Mouse (Mus musculus): ENCODE measurements at regions not wholly inside any gene's neighbourhood (a gene's known extent, or its start where the extent isn't known, plus 50 kb on each side); places are given as distances from the start of the nearest gene placed in this dataset.

GRCm38 (mm10) chr14:29877671-29878422 lies 90.3 kb upstream of the Selenok start:
- H3K4me2 ChIP-seq (replicated peaks), result 0 out of 2 replicates have a peak overlapping the region, but pooled peaks have one; percentile 2
- H3K9me3 ChIP-seq, result no peaks in the 10 kb centered on the region
- H3K36me3 ChIP-seq, result no peaks in the 10 kb centered on the region
- peak overlapping the region; percentile 71 for H3K27ac ChIP-seq
- ATAC-seq (ENCODE audit: insufficient number of reproducible peaks, insufficient read depth, low FRiP score, low TSS enrichment), result no peak
- H3K27me3 ChIP-seq, result no peaks in the 10 kb centered on the region
- no peak overlapping the region for H3K9ac ChIP-seq
- peaks cover 11% of the 10 kb centered on the region; the same call in 1 of the 2 replicates for H3K4me1 ChIP-seq
- whole genome bisulfite sequencing, result 50% methylated on average over 11 of the region's 11 CpGs
- H3K4me3 ChIP-seq, result no peak overlapping the region

GRCm38 (mm10) chr14:29878423-29878800 lies 89.7 kb upstream of the Selenok start:
- Histone ChIP-seq H3K36me3 (no peaks in the 10 kb centered on the region), H3K27ac (peak overlapping the region; percentile 71)
- WGBS, result 36% methylated on average over 7 of the region's 7 CpGs

GRCm38 (mm10) chr14:29879283-29879682 lies 88.8 kb upstream of the Selenok start:
- Histone ChIP-seq H3K9me3 (no peaks in the 10 kb centered on the region), H3K36me3 (no peaks in the 10 kb centered on the region), H3K4me3 (no peak overlapping the region), H3K4me2 (replicated peaks) (no peak overlapping the region), H3K9ac (no peak overlapping the region), H3K27ac (peak overlapping the region; percentile 71; the same call in 1 of the 2 replicates), H3K27me3 (no peaks in the 10 kb centered on the region), H3K4me1 (peaks cover 14% of the 10 kb centered on the region; the same call in 1 of the 2 replicates)
- 88% methylated on average over 3 of the region's 3 CpGs for WGBS
- no peak for ATAC-seq (ENCODE audit: insufficient number of reproducible peaks, insufficient read depth, low FRiP score, low TSS enrichment)

More at GRCm38 (mm10) chr14:29878423-29878800, 89.7 kb upstream of the Selenok start:
- peaks cover 14% of the 10 kb centered on the region; the same call in 1 of the 2 replicates for H3K4me1 ChIP-seq
- H3K9ac ChIP-seq, result no peak overlapping the region
- H3K27me3 ChIP-seq, result no peaks in the 10 kb centered on the region
- no peak overlapping the region for H3K4me3 ChIP-seq
- H3K4me2 ChIP-seq (replicated peaks), result no peak overlapping the region
- H3K9me3 ChIP-seq, result no peaks in the 10 kb centered on the region
- ATAC-seq (ENCODE audit: insufficient number of reproducible peaks, insufficient read depth, low FRiP score, low TSS enrichment), result no peak

- H3K36me3 ChIP-seq, result no peaks in the 10 kb centered on the region
- H3K9me3 ChIP-seq, result no peaks in the 10 kb centered on the region
- no peak for ATAC-seq (ENCODE audit: insufficient number of reproducible peaks, insufficient read depth, low FRiP score, low TSS enrichment)
- WGBS, result 52% methylated on average over 11 of the region's 11 CpGs
- no peak overlapping the region for H3K4me3 ChIP-seq
- H3K4me2 ChIP-seq (replicated peaks), result no peak overlapping the region
- peak overlapping the region; percentile 38; the same call in 1 of the 2 replicates for H3K27ac ChIP-seq
- H3K27me3 ChIP-seq, result no peaks in the 10 kb centered on the region
- no peak overlapping the region for H3K9ac ChIP-seq
- H3K4me1 ChIP-seq, result peaks cover 7% of the 10 kb centered on the region; the same call in 1 of the 2 replicates
These were observed 85.3 kb upstream of the Selenok start for GRCm38 (mm10) chr14:29882666-29883344.

GRCm38 (mm10) chr14:29895332-29895988 lies 72.6 kb upstream of the Selenok start:
- H3K9me3 ChIP-seq, result no peaks in the 10 kb centered on the region
- 82% methylated on average over 2 of the region's 2 CpGs for WGBS
- no peaks in the 10 kb centered on the region for H3K27me3 ChIP-seq
- H3K4me1 ChIP-seq, result 0 out of 2 replicates have a peak, but pooled peaks cover 6% of the 10 kb centered on the region
- no peak overlapping the region for H3K27ac ChIP-seq
- no peak overlapping the region for H3K4me3 ChIP-seq
- ATAC-seq (ENCODE audit: insufficient number of reproducible peaks, insufficient read depth, low FRiP score, low TSS enrichment), result peak; percentile 60; the same call in 1 of the 2 replicates
- H3K4me2 ChIP-seq (replicated peaks), result no peak overlapping the region
- H3K36me3 ChIP-seq, result no peaks in the 10 kb centered on the region
- no peak overlapping the region for H3K9ac ChIP-seq

- no peak for ATAC-seq (ENCODE audit: insufficient number of reproducible peaks, insufficient read depth, low FRiP score, low TSS enrichment)
- Histone ChIP-seq H3K4me2 (replicated peaks) (no peak overlapping the region), H3K4me1 (0 out of 2 replicates have a peak, but pooled peaks cover 6% of the 10 kb centered on the region), H3K9me3 (no peaks in the 10 kb centered on the region), H3K27me3 (no peaks in the 10 kb centered on the region), H3K27ac (no peak overlapping the region), H3K4me3 (no peak overlapping the region), H3K36me3 (no peaks in the 10 kb centered on the region), H3K9ac (no peak overlapping the region)
- 76% methylated on average over 6 of the region's 6 CpGs for WGBS
These were observed 72.0 kb upstream of the Selenok start for GRCm38 (mm10) chr14:29895989-29896675.

- no peak for ATAC-seq (ENCODE audit: insufficient number of reproducible peaks, insufficient read depth, low FRiP score, low TSS enrichment)
- H3K4me2 ChIP-seq (replicated peaks), result no peak overlapping the region
- H3K9ac ChIP-seq, result no peak overlapping the region
- no peak overlapping the region for H3K4me3 ChIP-seq
- H3K27ac ChIP-seq, result no peak overlapping the region
- no peaks in the 10 kb centered on the region for H3K36me3 ChIP-seq
- whole genome bisulfite sequencing, result 80% methylated on average over 6 of the region's 6 CpGs
- H3K9me3 ChIP-seq, result no peaks in the 10 kb centered on the region
- H3K4me1 ChIP-seq, result no peaks in the 10 kb centered on the region
- H3K27me3 ChIP-seq, result no peaks in the 10 kb centered on the region
These were observed 67.2 kb upstream of the Selenok start for GRCm38 (mm10) chr14:29900931-29901330.

GRCm38 (mm10) chr14:29903574-29903973 lies 64.5 kb upstream of the Selenok start:
- ATAC-seq (ENCODE audit: insufficient number of reproducible peaks, insufficient read depth, low FRiP score, low TSS enrichment), result no peak
- H3K9me3 ChIP-seq, result no peaks in the 10 kb centered on the region
- no peak overlapping the region for H3K4me3 ChIP-seq
- no peaks in the 10 kb centered on the region for H3K36me3 ChIP-seq
- no peak overlapping the region for H3K4me2 ChIP-seq (replicated peaks)
- no peaks in the 10 kb centered on the region for H3K27me3 ChIP-seq
- WGBS, result 56% methylated on average over 3 of the region's 3 CpGs
- H3K9ac ChIP-seq, result no peak overlapping the region
- H3K4me1 ChIP-seq, result no peaks in the 10 kb centered on the region
- H3K27ac ChIP-seq, result no peak overlapping the region

- no peak overlapping the region for H3K9ac ChIP-seq
- no peaks in the 10 kb centered on the region for H3K27me3 ChIP-seq
- no peaks in the 10 kb centered on the region for H3K4me1 ChIP-seq
- no peak overlapping the region for H3K27ac ChIP-seq
- no peak overlapping the region for H3K4me2 ChIP-seq (replicated peaks)
- no peak overlapping the region for H3K4me3 ChIP-seq
- no peak for ATAC-seq (ENCODE audit: insufficient number of reproducible peaks, insufficient read depth, low FRiP score, low TSS enrichment)
- 58% methylated on average over 6 of the region's 6 CpGs for WGBS
- no peaks in the 10 kb centered on the region for H3K36me3 ChIP-seq
- H3K9me3 ChIP-seq, result no peaks in the 10 kb centered on the region
These were observed 63.3 kb upstream of the Selenok start for GRCm38 (mm10) chr14:29904856-29905255.

GRCm38 (mm10) chr14:29909741-29910140 lies 58.4 kb upstream of the Selenok start:
- Histone ChIP-seq H3K9ac (no peak overlapping the region; the same call in 1 of the 2 replicates), H3K4me3 (no peak overlapping the region), H3K36me3 (no peaks in the 10 kb centered on the region), H3K4me2 (replicated peaks) (no peak overlapping the region), H3K27me3 (no peaks in the 10 kb centered on the region), H3K27ac (no peak overlapping the region), H3K9me3 (no peaks in the 10 kb centered on the region), H3K4me1 (no peaks in the 10 kb centered on the region)
- WGBS, result 62% methylated on average over 8 of the region's 8 CpGs
- no peak for ATAC-seq (ENCODE audit: insufficient number of reproducible peaks, insufficient read depth, low FRiP score, low TSS enrichment)
